Mouse (Mus musculus) lung, embryonic 14.5 days (tissue): ENCODE measurements around the gene Glt1d1. TPM values are rescaled to one million over a fixed set of nuclear protein-coding genes. Genes with fewer than 3 reads are reported as not detected.

Source experiments
- ATAC-seq: fragments of 200-750 bp; cut with Nextera tagmentation; 2 replicates; pipeline ENCODE4 v1.8.0; 2017; ENCODE audit warnings: mild to moderate bottlenecking, moderate TSS enrichment, moderate library complexity; ENCODE audit not compliant: insufficient read depth
- DNase-seq: peaks from one replicate; pipeline ENCODE4 v3.0.0-alpha.2; 2015
- H3K27ac ChIP-seq: fragments of 300-500 bp; sonication (generic); 2 replicates; pipeline ENCODE4 v1.5.1; 2014; ENCODE audit warnings: low read depth, mild to moderate bottlenecking, moderate library complexity
- H3K27me3 ChIP-seq: fragments of 300-500 bp; sonication (generic); 2 replicates; pipeline ENCODE4 v1.6.1; 2014; ENCODE audit warnings: low read length, control low read depth; ENCODE audit not compliant: insufficient read depth
- H3K36me3 ChIP-seq: fragments of 300-500 bp; sonication (generic); 2 replicates; pipeline ENCODE4 v1.6.1; 2014; ENCODE audit warnings: control low read depth; ENCODE audit not compliant: insufficient read depth
- H3K4me1 ChIP-seq: fragments of 300-500 bp; sonication (generic); 2 replicates; pipeline ENCODE4 v1.6.1; 2014; ENCODE audit warnings: antibody characterized with exemption, control low read depth; ENCODE audit not compliant: insufficient read depth
- H3K4me2 ChIP-seq: fragments of 300-500 bp; sonication (generic); 2 replicates; pipeline ENCODE4 v1.6.1; 2014; ENCODE audit warnings: mild to moderate bottlenecking
- H3K4me3 ChIP-seq: fragments of 300-500 bp; sonication (generic); 2 replicates; pipeline ENCODE4 v1.5.1; 2014; ENCODE audit warnings: low read depth, low read length
- H3K9ac ChIP-seq: fragments of 300-500 bp; sonication (generic); 2 replicates; pipeline ENCODE4 v1.6.1; 2014
- H3K9me3 ChIP-seq: fragments of 300-500 bp; sonication (generic); 2 replicates; pipeline ENCODE4 v1.6.1; 2016; ENCODE audit warnings: low read depth, low read length, control low read depth
- CTCF ChIP-seq: IDR thresholded peaks from 2 replicates; pipeline ENCODE4 v1.5.1; 2016; ENCODE audit warnings: antibody characterized with exemption, low read depth
- WGBS: fragments of 180-500 bp; shearing (Covaris S2); extraction: QIAGEN DNeasy Blood & Tissue Kit; methylation state at CpG from one replicate; pipeline ENCODE4 v1.1.7; 2014; 5-methylcytosine and 5-hydroxymethylcytosine counted together
- polyA plus RNA-seq: library from polyadenylated mRNA; unstranded; fragments of >200 nt; fragmentation: Nextera tagmentation; extraction: Ambion mirVana; gene quantifications from 2 replicates; pipeline ENCODE4 v1.2.1, GENCODE M21; 2014

Glt1d1 gene
- polyA plus RNA-seq, 1 experiment from 2014 or later, result 0.64 TPM

- H3K27ac ChIP-seq, result no peak overlapping the region
- ATAC-seq (peak; percentile 7; the same call in 1 of the 2 replicates), DNase-seq (no peak)
- H3K4me1 ChIP-seq, result peaks cover 10% of the 10 kb centered on the region; the same call in 1 of the 2 replicates
- H3K27me3 ChIP-seq, result no peaks in the 10 kb centered on the region
- 9% methylated on average over 4 of the region's 5 CpGs for WGBS
- H3K9ac ChIP-seq, result peak overlapping the region; percentile 97
- H3K36me3 ChIP-seq, result no peaks in the 10 kb centered on the region
- peak overlapping the region; percentile 93 for H3K4me2 ChIP-seq
- peak overlapping the region; percentile 89 for H3K4me3 ChIP-seq
- H3K9me3 ChIP-seq, result no peaks in the 10 kb centered on the region
- no peak for TF ChIP-seq CTCF
These were observed 15.9 kb upstream of the Glt1d1 start for GRCm38 (mm10) chr5:127616151-127616550.

- Histone ChIP-seq H3K9me3 (no peaks in the 10 kb centered on the region), H3K27ac (peak overlapping the region; percentile 79), H3K4me1 (peaks cover 10% of the 10 kb centered on the region; the same call in 1 of the 2 replicates), H3K4me2 (peak overlapping the region; percentile 93), H3K36me3 (no peaks in the 10 kb centered on the region), H3K27me3 (no peaks in the 10 kb centered on the region), H3K9ac (peak overlapping the region; percentile 97), H3K4me3 (peak overlapping the region; percentile 89)
- peak; percentile 95 for ATAC-seq
- under 1% methylated on average over 84 of the region's 91 CpGs for WGBS
- no peak for TF ChIP-seq CTCF
- DNase-seq, result peak; percentile 98
These were observed 15.0 kb upstream of the Glt1d1 start for GRCm38 (mm10) chr5:127616884-127617635.

GRCm38 (mm10) chr5:127618834-127619233, 13.2 kb upstream of the Glt1d1 start:
- TF ChIP-seq CTCF, result no peak
- 60% methylated on average over 3 of the region's 3 CpGs for WGBS
- H3K4me3 ChIP-seq, result no peak overlapping the region
- no peak overlapping the region for H3K9ac ChIP-seq
- no peak overlapping the region for H3K27ac ChIP-seq
- DNase-seq (no peak), ATAC-seq (no peak)
- H3K4me2 ChIP-seq, result no peak overlapping the region
- no peaks in the 10 kb centered on the region for H3K27me3 ChIP-seq
- no peaks in the 10 kb centered on the region for H3K9me3 ChIP-seq
- peaks cover 10% of the 10 kb centered on the region; the same call in 1 of the 2 replicates for H3K4me1 ChIP-seq
- H3K36me3 ChIP-seq, result no peaks in the 10 kb centered on the region

- H3K4me3 ChIP-seq, result no peak overlapping the region
- H3K36me3 ChIP-seq, result no peaks in the 10 kb centered on the region
- H3K27me3 ChIP-seq, result no peaks in the 10 kb centered on the region
- DNase-seq (no peak), ATAC-seq (no peak)
- WGBS, result 78% methylated on average over 8 of the region's 8 CpGs
- H3K4me2 ChIP-seq, result no peak overlapping the region
- H3K9me3 ChIP-seq, result no peaks in the 10 kb centered on the region
- no peak for TF ChIP-seq CTCF
- H3K27ac ChIP-seq, result no peak overlapping the region
- 0 out of 2 replicates have a peak, but pooled peaks cover 4% of the 10 kb centered on the region for H3K4me1 ChIP-seq
- H3K9ac ChIP-seq, result no peak overlapping the region
These were observed 11.7 kb upstream of the Glt1d1 start for GRCm38 (mm10) chr5:127620371-127620770.

GRCm38 (mm10) chr5:127621108-127621507, 11.0 kb upstream of the Glt1d1 start:
- WGBS, result 80% methylated on average over 10 of the region's 10 CpGs

GRCm38 (mm10) chr5:127624427-127625213, 7.4 kb upstream of the Glt1d1 start:
- no peak for DNase-seq
- no peak for ATAC-seq
- Histone ChIP-seq H3K4me1 (no peaks in the 10 kb centered on the region), H3K9ac (no peak overlapping the region), H3K27ac (no peak overlapping the region), H3K36me3 (no peaks in the 10 kb centered on the region), H3K4me2 (no peak overlapping the region), H3K27me3 (no peaks in the 10 kb centered on the region), H3K9me3 (no peaks in the 10 kb centered on the region; the same call in 1 of the 2 replicates), H3K4me3 (no peak overlapping the region)
- TF ChIP-seq CTCF, result no peak
- WGBS, result 74% methylated on average over 10 of the region's 10 CpGs

More at GRCm38 (mm10) chr5:127621108-127621507, 11.0 kb upstream of the Glt1d1 start:
- Histone ChIP-seq H3K4me2 (no peak overlapping the region), H3K27ac (no peak overlapping the region), H3K9ac (no peak overlapping the region), H3K9me3 (no peaks in the 10 kb centered on the region), H3K4me3 (no peak overlapping the region), H3K27me3 (no peaks in the 10 kb centered on the region), H3K4me1 (0 out of 2 replicates have a peak, but pooled peaks cover 2% of the 10 kb centered on the region), H3K36me3 (no peaks in the 10 kb centered on the region)
- ATAC-seq (no peak), DNase-seq (no peak)
- no peak for TF ChIP-seq CTCF

GRCm38 (mm10) chr5:127627242-127627641, 4.8 kb upstream of the Glt1d1 start:
- H3K27ac ChIP-seq, result no peak overlapping the region
- H3K4me1 ChIP-seq, result no peaks in the 10 kb centered on the region
- 83% methylated on average over 12 of the region's 12 CpGs for WGBS
- no peak overlapping the region for H3K9ac ChIP-seq
- no peak for ATAC-seq
- no peaks in the 10 kb centered on the region for H3K36me3 ChIP-seq
- no peak for TF ChIP-seq CTCF
- no peak for DNase-seq
- H3K9me3 ChIP-seq, result no peaks in the 10 kb centered on the region; the same call in 1 of the 2 replicates
- H3K4me2 ChIP-seq, result no peak overlapping the region
- no peak overlapping the region for H3K4me3 ChIP-seq
- peaks cover 12% of the 10 kb centered on the region for H3K27me3 ChIP-seq
